In the genomic region with DNA sequence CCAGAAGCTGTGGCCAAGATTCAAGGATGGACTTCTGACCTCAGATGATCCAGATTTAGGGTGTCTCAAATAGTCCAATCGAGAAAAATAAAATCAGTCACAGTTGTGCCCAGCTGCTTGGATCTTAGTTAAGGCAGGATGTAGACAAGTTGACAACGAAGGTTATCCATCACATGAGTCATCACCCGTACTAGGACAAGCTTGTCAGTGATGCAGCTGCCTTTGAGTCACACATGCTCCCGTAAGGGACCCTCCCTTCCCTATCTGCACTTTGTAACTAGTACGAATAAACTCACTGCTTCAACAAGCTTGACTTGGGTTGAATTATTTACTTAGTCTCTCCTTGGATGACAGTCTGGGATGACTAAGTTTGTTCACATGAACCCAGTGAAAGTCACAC, we compare ENCODE assay signal across 18 mouse cellular contexts.
DNase-seq lines count a peak whose midpoint lies in the region; TF ChIP-seq lines count a peak whose summit lies in the region.
"Had no signal": no experiment of that assay in that cellular context is flagged by ENCODE, and none has a peak within 500 bp of the region (broad histone marks: within the 10 kb centered on the region; RNA-seq: fewer than 3 reads in every experiment).

No protein-coding gene starts in this region.

- no peak for TF ChIP-seq CTCF in embryonic fibroblast, embryonic 13.5 days (IDR thresholded peaks at IDR 0.05; ENCODE audit: borderline replicate concordance, insufficient read depth, low read length)

- no peak overlapping the region for H3K4me3 ChIP-seq in embryonic fibroblast, embryonic 13.5 days (ENCODE audit: insufficient read depth, low read length)
- H3K4me3 ChIP-seq in embryonic facial prominence, embryonic 10.5 days = no peak overlapping the region
- H3K4me3 ChIP-seq: embryonic facial prominence, embryonic 12.5 days; hindbrain, embryonic 13.5 days; layer of hippocampus, adult 2 months; liver, embryonic 12.5 days; lung, embryonic 15.5 days; midbrain, embryonic 12.5 days; neural tube, embryonic 15.5 days had no signal

- no peaks in the 10 kb centered on the region for H3K4me1 ChIP-seq in embryonic fibroblast, embryonic 13.5 days (ENCODE audit: control insufficient read depth, insufficient read depth, low read length)
- no peaks in the 10 kb centered on the region for H3K4me1 ChIP-seq in embryonic facial prominence, embryonic 10.5 days
- H3K4me1 ChIP-seq: embryonic facial prominence, embryonic 12.5 days; hindbrain, embryonic 13.5 days; liver, embryonic 12.5 days; lung, embryonic 15.5 days; midbrain, embryonic 12.5 days; neural tube, embryonic 15.5 days had no signal

- TF ChIP-seq POLR2A in embryonic fibroblast, embryonic 13.5 days (IDR thresholded peaks at IDR 0.05; ENCODE audit: low read depth, low read length) = no peak

- peak overlapping the region; percentile 73 for H3K27ac ChIP-seq in embryonic fibroblast, embryonic 13.5 days (ENCODE audit: insufficient read depth, low read length)
- H3K27ac ChIP-seq in embryonic facial prominence, embryonic 10.5 days (replicated peaks) = no peak overlapping the region
- H3K27ac ChIP-seq: embryonic facial prominence, embryonic 12.5 days; hindbrain, embryonic 13.5 days; layer of hippocampus, adult 2 months; liver, embryonic 12.5 days; lung, embryonic 15.5 days; midbrain, embryonic 12.5 days; neural tube, embryonic 15.5 days had no signal

- WGBS in embryonic facial prominence, embryonic 10.5 days = 86% methylated on average over 5 of the region's 5 CpGs

- no peaks in the 10 kb centered on the region for H3K36me3 ChIP-seq in embryonic facial prominence, embryonic 10.5 days (replicated peaks)
- H3K36me3 ChIP-seq: embryonic facial prominence, embryonic 12.5 days; hindbrain, embryonic 13.5 days; liver, embryonic 12.5 days; lung, embryonic 15.5 days; midbrain, embryonic 12.5 days; neural tube, embryonic 15.5 days had no signal

- peak; percentile 28 for DNase-seq in adrenal gland, postnatal 14 days
- no peak for DNase-seq in adrenal gland, postnatal 4 days (ENCODE audit: low spot score in 2 of 2)
- peak; percentile 4 for DNase-seq in kidney, postnatal 14 days
- no peak for DNase-seq in kidney, adult 11 months
- DNase-seq in frontal cortex, postnatal 25 days (ENCODE audit: low spot score in 2 of 2) = no peak
- no peak for DNase-seq in layer of hippocampus, adult 8-10 months (ENCODE audit: low spot score in 2 of 2)
- no peak for DNase-seq in embryonic facial prominence, embryonic 10.5 days (ENCODE audit: low spot score)
- DNase-seq: cerebellum, adult 11-12 months; gastrocnemius, postnatal 36 days; thymus, adult 2 months had no signal

- no peaks in the 10 kb centered on the region for H3K9me3 ChIP-seq in embryonic facial prominence, embryonic 10.5 days
- H3K9me3 ChIP-seq: embryonic facial prominence, embryonic 12.5 days; hindbrain, embryonic 13.5 days; liver, embryonic 12.5 days; lung, embryonic 15.5 days; midbrain, embryonic 12.5 days; neural tube, embryonic 15.5 days had no signal

- H3K27me3 ChIP-seq in embryonic facial prominence, embryonic 10.5 days (replicated peaks; ENCODE audit: low read depth, poor library complexity, severe bottlenecking) = no peaks in the 10 kb centered on the region
- H3K27me3 ChIP-seq: embryonic facial prominence, embryonic 12.5 days; hindbrain, embryonic 13.5 days; liver, embryonic 12.5 days; lung, embryonic 15.5 days; midbrain, embryonic 12.5 days; neural tube, embryonic 15.5 days had no signal

Comparison
In these comparisons a context has a peak if more than half of its experiments do, and no peak if none do; other contexts are left out.
1. DNase-seq: peak in adrenal gland, postnatal 14 days (single experiment) and kidney, postnatal 14 days (single experiment); none in adrenal gland, postnatal 4 days (0 of 2), kidney, adult 11 months (single experiment), frontal cortex, postnatal 25 days (0 of 2), layer of hippocampus, adult 8-10 months (0 of 2) and embryonic facial prominence, embryonic 10.5 days (single experiment).